Mouse (Mus musculus): ENCODE data around the gene Jarid2.

DNA sequence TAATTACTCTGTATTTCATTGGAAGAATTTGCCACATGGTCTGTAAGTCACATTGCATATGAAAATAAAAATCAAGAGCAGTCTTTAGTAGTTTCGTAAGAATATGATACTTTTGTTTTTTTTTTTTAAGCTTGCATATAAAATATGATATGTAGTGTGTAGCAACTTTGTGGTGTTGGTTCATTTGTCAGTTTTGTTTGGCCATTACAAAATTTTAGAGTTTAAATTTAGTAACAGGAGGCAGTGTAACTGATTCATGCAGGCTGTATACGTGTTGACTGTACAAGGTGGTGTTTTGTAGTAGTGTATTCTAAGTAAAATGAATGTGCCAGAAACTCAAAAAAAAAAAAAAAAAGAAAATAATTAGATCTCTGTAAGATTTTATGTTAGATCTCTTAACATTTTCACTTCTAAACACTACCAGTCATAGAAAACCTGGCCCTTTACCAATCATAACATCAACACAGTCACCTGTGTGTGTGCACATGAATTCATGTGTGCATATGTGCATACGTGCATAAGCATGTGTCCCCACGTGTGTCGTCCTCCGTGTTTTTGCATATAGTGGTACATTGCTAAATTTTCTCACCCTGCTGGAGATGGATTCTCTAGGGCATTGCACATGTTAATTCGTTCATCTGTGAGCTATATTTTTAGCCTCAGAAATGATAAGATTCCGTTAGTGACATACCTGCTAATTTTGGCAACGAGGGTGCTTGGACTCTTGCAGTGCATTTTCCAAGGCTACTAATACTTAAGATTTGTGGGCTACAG, 59.3 kb downstream of the Jarid2 start:
- TF ChIP-seq ZC3H11A (IDR thresholded peaks at IDR 0.05; ENCODE audit: borderline replicate concordance, low read depth, low read length): no peak
- TF ChIP-seq MAFK (IDR thresholded peaks at IDR 0.05; ENCODE audit: insufficient read depth, low read depth, low read length): no peak
- no peak for TF ChIP-seq ZNF384 (IDR thresholded peaks at IDR 0.05; ENCODE audit: low read depth, low read length)
- TF ChIP-seq CHD2 (IDR thresholded peaks at IDR 0.05; ENCODE audit: low read depth, low read length): no peak

Measured in ES-E14 (cell line).